Mouse (Mus musculus): Measurements from ENCODE around the gene Kif1b.

Gene Kif1b

GRCm38 (mm10) chr4:149138515-149138914, 169.0 kb downstream of the Kif1b start:
- no peak for DNase-seq (ENCODE audit: low spot score in 2 of 2)

- DNase-seq (ENCODE audit: low spot score in 2 of 2) = peak; percentile 84 to 85
These were observed 170.3 kb downstream of the Kif1b start, which contains the start of gene Cenps for GRCm38 (mm10) chr4:149136982-149137770. TSS of gene Cenps (minus strand) at chr4:149137629.

GRCm38 (mm10) chr4:149136116-149136850, 171.2 kb downstream of the Kif1b start:
- no peak for DNase-seq (ENCODE audit: low spot score in 2 of 2)

- DNase-seq (ENCODE audit: low spot score in 2 of 2) = no peak
These were observed 174.1 kb downstream of the Kif1b start for GRCm38 (mm10) chr4:149133395-149133794.

GRCm38 (mm10) chr4:149131789-149132565, 175.5 kb downstream of the Kif1b start:
- DNase-seq (ENCODE audit: low spot score in 2 of 2) = no peak

- DNase-seq (ENCODE audit: low spot score in 2 of 2) = no peak
These were observed 176.3 kb downstream of the Kif1b start for GRCm38 (mm10) chr4:149131021-149131752.

GRCm38 (mm10) chr4:149128467-149128866, 179.0 kb downstream of the Kif1b start:
- DNase-seq (ENCODE audit: low spot score in 2 of 2) = no peak

GRCm38 (mm10) chr4:149126663-149127062, 180.8 kb downstream of the Kif1b start, which contains the start of gene Cort:
TSS of gene Cort (minus strand) at chr4:149126763.
- DNase-seq (ENCODE audit: low spot score in 2 of 2) = no peak

Data from urinary bladder, postnatal 36 days (tissue).